In the genomic region with DNA sequence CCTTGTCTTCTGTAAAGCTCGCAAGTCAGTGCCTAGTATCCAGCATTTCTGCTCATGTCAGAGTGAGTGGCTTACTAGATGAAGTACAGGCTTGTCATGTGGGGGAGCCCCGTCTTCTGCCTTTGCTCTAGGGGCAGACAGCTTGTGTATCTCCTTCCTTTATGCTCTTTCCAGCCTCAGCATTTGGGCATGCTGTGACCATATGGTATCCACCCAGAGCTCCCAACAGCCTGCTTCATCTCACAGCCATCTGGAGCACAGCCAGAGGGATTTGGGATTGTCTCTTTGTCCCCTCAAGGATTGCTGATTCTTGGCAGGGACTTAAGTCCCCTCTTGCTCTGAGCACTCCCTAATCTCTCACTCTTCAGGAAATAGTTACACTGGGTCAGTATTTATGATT, we compare ENCODE assay signal across 9 mouse cellular contexts. TPM values are rescaled to one million over a fixed set of nuclear protein-coding genes. Genes with fewer than 3 reads are reported as not detected.
DNase-seq lines count a peak whose midpoint lies in the region; ATAC-seq and TF ChIP-seq lines count a peak whose summit lies in the region.
"Had no signal": no experiment of that assay in that cellular context is flagged by ENCODE, and none has a peak within 500 bp of the region (broad histone marks: within the 10 kb centered on the region; RNA-seq: fewer than 3 reads in every experiment).

No protein-coding gene starts in this region.

- intact Hi-C loops in left cerebral cortex, adult 2 months (cut with DNase I), result no loop called here

- no peak overlapping the region for H3K4me2 ChIP-seq in forebrain, embryonic 12.5 days

- 0 out of 2 replicates have a peak, but pooled peaks cover 6% of the 10 kb centered on the region for H3K4me1 ChIP-seq in forebrain, embryonic 12.5 days
- no peaks in the 10 kb centered on the region for H3K4me1 ChIP-seq in forebrain, embryonic 10.5 days

- H3K27ac ChIP-seq in forebrain, embryonic 12.5 days, result peak overlapping the region; percentile 71
- H3K27ac ChIP-seq in forebrain, embryonic 10.5 days, result no peak overlapping the region
- no peak overlapping the region for H3K27ac ChIP-seq in left cerebral cortex, adult 2 months

- H3K4me3 ChIP-seq in forebrain, embryonic 12.5 days (replicated peaks), result no peak overlapping the region
- no peak overlapping the region for H3K4me3 ChIP-seq in forebrain, embryonic 10.5 days
- no peak overlapping the region for H3K4me3 ChIP-seq in left cerebral cortex, adult 2 months

- no peak for DNase-seq in forebrain, embryonic 10.5 days (ENCODE audit: extremely low spot score, low spot score)
- DNase-seq in right cerebral cortex, postnatal 14 days, result peak; percentile 26
- DNase-seq in right cerebral cortex, postnatal 36 days (ENCODE audit: low spot score in 2 of 2), result no peak
- peak; percentile 62 to 69 for DNase-seq in kidney, postnatal 25 days
- peak; percentile 27 for DNase-seq in telencephalon, adult 2 months (ENCODE audit: low read depth, low spot score)
- no peak for DNase-seq in embryo, embryonic 9.5 days (ENCODE audit: extremely low spot score)
- DNase-seq in left cerebral cortex, adult 2 months (ENCODE audit: extremely low spot score in 1 of 2, low spot score in 2 of 2), result no peak

- H3K9me3 ChIP-seq in forebrain, embryonic 12.5 days, result no peaks in the 10 kb centered on the region
- H3K9me3 ChIP-seq in forebrain, embryonic 10.5 days, result no peaks in the 10 kb centered on the region

- H3K27me3 ChIP-seq in forebrain, embryonic 12.5 days, result no peaks in the 10 kb centered on the region
- H3K27me3 ChIP-seq in forebrain, embryonic 10.5 days (ENCODE audit: poor library complexity, severe bottlenecking), result no peaks in the 10 kb centered on the region

- H3K36me3 ChIP-seq in forebrain, embryonic 12.5 days (replicated peaks), result peaks cover 93% of the 10 kb centered on the region
- H3K36me3 ChIP-seq in forebrain, embryonic 10.5 days (replicated peaks), result peaks cover 100% of the 10 kb centered on the region

- WGBS in forebrain, embryonic 12.5 days, result 77% methylated on average over 2 of the region's 2 CpGs
- WGBS in forebrain, embryonic 10.5 days, result 95% methylated on average over 2 of the region's 2 CpGs

- no peak for TF ChIP-seq CTCF in left cerebral cortex, adult 2 months (IDR thresholded peaks at IDR 0.05)

- H3K9ac ChIP-seq in forebrain, embryonic 12.5 days, result no peak overlapping the region

- no peak for ATAC-seq in forebrain, embryonic 12.5 days (ENCODE audit: low FRiP score)
- ATAC-seq: activated CD4-positive, CD25-positive, alpha-beta regulatory T cell, adult 4 months had no signal

RNA-seq across cellular contexts. Expression of a gene that starts 19.8 kb away (rescaled TPM):
- polyA plus RNA-seq in forebrain, embryonic 12.5 days (2016; fragmentation: Nextera tagmentation; extraction: Ambion mirVana), result 154 and 166 TPM in 2 replicates
- 139 and 156 TPM in 2 replicates for polyA plus RNA-seq in forebrain, embryonic 10.5 days (2016; fragmentation: Nextera tagmentation; extraction: Ambion mirVana)
- total RNA-seq in left cerebral cortex, adult 2 months (2021), result 100 to 1,000 TPM; 107 to 132 TPM

RNA-seq across cellular contexts. Expression of a gene that starts 36.7 kb away (rescaled TPM):
- polyA plus RNA-seq in forebrain, embryonic 12.5 days (2016; fragmentation: Nextera tagmentation; extraction: Ambion mirVana), result 15.8 and 17.8 TPM in 2 replicates
- polyA plus RNA-seq in forebrain, embryonic 10.5 days (2016; fragmentation: Nextera tagmentation; extraction: Ambion mirVana), result 16.0 and 17.9 TPM in 2 replicates
- total RNA-seq in left cerebral cortex, adult 2 months (2021), result 10 to 100 TPM; 13.9 to 17.3 TPM

Comparison
In these comparisons a context has a peak if more than half of its experiments do, and no peak if none do; other contexts are left out.
1. DNase-seq: peak in right cerebral cortex, postnatal 14 days (single experiment), kidney, postnatal 25 days (2 of 2) and telencephalon, adult 2 months (single experiment); none in forebrain, embryonic 10.5 days (single experiment), right cerebral cortex, postnatal 36 days (0 of 2), embryo, embryonic 9.5 days (single experiment) and left cerebral cortex, adult 2 months (0 of 2).